Mouse (Mus musculus): ENCODE data around the gene Vill.

Vill gene

GRCm38 (mm10) chr9:119082039-119082438, 29.5 kb downstream of the Vill start:
- DNase-seq (ENCODE audit: low spot score): no peak

DNA sequence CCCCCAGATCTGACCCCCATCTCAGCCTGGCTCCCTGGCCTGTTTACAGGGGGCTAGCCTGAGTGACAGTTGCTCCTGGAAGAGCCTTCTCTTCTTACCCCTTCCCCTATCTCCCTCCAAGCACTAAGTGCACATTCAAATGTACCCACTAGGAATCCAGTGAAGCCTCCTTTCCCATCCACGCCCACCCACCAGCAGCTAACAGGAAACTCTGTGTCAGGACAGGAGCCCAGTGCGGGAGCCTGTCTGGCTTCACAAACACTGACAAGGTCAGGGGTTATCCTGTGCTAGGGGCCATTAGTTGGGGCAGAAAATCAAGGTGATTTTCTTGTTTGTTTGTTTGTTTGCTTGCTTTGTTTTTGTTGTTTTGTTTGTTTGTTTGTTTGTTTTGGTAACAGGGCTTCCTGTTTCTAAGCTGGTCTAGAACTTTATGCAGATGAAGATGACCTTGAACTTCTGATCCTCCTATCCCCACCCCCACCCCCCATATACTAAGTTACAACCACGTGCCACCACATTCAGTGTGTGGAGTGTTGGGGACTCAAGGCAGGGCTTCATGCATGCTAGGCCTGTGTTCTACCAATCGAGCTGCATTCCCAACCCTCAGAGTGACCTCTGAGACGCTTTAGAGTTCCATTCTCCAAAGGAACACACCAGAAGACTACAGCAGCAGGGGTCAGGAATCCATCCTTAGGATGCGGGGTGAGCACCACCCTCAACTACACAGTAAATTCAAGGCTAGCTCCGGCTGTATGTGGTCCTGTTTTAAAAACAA, 30.3 kb downstream of the Vill start:
- DNase-seq (ENCODE audit: low spot score): no peak

DNA sequence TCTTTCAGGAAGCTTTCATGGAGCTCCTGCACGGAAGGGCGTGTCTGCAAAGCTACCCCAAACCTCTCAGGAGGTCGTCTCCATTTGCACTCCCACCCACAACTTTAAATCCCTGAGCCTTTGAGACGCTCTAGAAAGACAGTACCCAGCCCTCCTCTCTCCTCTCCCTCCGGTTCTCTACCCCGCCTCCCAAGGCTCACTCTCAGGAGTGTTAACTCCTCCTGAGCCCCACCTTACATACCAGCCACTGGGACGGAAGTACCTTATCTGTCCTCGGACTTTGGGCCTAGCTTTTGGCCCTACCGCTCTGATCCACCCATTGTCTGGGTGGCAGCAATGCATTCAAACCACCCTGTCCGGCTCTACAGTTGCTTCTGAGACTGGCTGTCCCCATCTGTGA, 31.4 kb downstream of the Vill start:
- no peak for DNase-seq (ENCODE audit: low spot score)

DNA sequence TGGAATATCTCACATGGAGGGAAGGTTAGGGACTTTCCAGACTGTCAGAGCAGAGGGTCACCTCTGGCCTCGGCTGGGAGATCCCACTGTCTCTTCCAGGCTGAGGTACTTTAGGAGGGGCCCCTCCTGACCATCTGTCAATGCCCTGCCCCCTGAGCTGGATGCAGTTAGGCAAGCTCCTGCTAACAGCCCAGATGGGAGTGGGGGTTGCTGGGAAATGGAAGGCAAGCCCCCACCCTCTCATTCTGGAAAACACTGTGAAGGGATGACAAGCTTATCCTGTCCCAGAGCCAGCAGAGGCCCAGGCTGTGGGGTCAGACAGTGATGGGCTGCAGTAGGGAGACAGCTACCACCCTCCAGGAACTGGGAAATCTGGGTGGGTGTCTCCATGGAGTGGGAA, 33.9 kb downstream of the Vill start:
- no peak for DNase-seq (ENCODE audit: low spot score)

DNA sequence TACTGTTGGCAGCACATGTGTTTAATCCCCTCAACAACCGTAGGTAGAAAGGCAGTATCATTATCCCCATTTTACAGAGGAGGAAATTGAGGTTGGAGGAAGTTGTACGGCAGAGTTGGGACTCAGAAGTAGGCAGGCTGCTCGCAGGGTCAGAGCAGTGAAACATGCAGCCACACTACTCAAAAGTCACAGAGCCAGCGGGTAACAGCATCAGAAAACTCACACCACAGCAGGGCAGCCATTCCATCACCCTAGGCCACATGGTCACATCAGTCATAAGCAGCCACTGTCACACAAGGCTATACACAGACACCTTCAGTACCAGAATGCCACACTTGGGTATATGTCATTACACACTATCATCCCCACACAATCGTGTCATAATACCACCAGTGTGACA, 34.7 kb downstream of the Vill start:
- DNase-seq (ENCODE audit: low spot score): no peak

GRCm38 (mm10) chr9:119088148-119088801, 35.7 kb downstream of the Vill start:
- peak; percentile 88 for DNase-seq (ENCODE audit: low spot score)

DNA sequence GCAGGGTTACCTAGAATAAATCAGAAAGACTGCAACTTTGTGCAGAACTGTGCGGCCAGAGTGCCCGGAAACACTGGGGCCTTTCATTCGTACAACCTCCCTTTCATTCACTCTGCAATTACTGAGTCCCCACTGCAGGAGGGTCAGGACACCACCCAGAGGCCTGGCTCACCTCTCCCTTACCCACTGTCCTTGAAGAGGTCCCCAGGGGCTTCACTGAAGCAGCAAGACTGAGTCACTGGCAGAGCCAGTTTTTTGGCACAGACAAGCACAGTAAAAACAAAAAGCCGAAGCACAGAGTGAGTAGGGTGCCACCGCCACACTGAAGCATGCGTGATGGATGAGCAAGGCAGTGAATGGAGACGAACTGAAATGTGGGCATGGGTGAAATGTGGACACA, 36.9 kb downstream of the Vill start:
- DNase-seq (ENCODE audit: low spot score): peak; percentile 55

GRCm38 (mm10) chr9:119090462-119090861, 37.9 kb downstream of the Vill start:
- no peak for DNase-seq (ENCODE audit: low spot score)

- no peak for DNase-seq (ENCODE audit: low spot score)
Observed at GRCm38 (mm10) chr9:119091581-119092310, 39.2 kb downstream of the Vill start.

- no peak for DNase-seq (ENCODE audit: low spot score)
Observed at GRCm38 (mm10) chr9:119092473-119093418, 40.2 kb downstream of the Vill start.

DNA sequence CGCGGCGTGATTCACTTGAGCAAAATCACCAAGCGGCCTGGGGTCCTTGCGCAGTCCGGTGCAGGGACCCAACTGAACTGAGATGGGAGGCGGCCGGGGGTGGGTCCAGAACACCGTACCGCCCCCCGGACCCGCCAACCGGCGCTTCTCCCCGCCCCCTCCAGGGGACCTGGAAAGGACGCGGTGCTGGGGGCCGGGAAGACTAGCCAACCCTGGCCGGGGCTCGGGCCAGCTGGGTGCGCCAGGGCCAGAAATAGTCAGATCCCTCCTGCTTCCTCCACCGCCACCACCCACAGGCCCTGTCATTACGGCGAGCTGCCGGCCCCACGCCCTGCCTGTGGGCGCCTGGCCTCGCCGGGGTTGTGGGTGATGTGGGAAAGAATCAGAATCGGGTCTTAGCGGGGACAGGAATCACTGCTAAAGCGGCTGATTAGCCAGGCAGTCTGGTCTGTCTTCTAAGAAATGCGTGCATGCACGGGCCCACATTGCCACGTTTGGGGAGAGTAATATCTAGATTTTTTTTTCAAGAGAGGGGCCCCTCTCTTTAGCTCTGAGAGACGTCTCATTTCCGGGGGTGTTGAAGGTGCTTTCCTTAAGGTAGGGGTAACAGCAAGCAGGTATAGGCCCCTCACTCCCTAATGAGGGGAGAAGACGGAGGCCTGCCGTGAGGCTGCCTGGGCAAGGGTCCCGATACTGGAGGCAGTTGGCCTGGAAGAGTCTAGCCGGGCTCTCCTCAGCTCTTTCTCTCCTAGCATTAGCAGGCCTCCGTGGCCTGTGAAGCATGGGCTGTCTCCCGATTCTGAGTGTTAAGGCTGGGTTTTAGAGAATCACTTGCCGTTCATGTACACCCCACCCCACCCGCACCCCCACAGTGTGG, 41.1 kb downstream of the Vill start, which contains the start of gene Plcd1:
Gene Plcd1, minus strand, starts transcription at position 84 of the 877 bp plus-strand sequence.
- peak; percentile 84 for DNase-seq (ENCODE audit: low spot score)

GRCm38 (mm10) chr9:119094462-119095109, 42.0 kb downstream of the Vill start:
- no peak for DNase-seq (ENCODE audit: low spot score)

DNA sequence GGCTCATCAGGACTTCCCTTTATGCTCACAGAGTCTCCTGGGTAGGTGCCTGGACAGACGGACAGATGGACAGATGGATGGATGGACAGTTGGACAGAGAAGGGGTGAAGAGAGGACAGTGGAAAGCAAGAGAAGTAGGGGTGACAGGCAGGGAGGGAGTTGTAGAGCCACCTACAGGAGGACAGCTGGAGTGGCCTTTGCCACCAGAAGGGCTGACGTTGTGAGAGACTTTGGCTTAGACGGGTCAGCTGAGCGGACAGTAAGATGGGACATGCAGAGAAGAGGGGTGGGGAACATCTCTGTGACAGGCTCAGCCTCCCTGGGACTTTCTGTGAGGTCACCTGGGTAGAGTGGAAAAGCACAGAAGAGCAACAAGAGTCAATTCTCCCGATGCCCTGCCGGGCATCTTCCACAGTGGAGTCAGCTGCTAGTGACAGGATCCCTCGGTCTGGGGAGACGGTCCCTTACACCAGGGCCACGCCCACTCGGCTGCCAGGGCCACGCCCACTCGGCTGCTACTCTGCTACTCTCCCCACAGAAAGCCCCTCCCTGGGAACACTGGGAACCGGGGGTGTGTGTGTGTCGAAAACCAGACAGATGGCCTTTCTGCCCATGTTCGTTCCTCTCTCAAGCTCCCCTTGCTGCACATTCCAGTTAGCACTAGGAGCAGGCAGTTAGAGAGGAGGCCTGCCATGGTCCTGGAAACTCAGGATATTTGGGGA, 47.8 kb downstream of the Vill start:
- peak; percentile 66 for DNase-seq (ENCODE audit: low spot score)

DNA sequence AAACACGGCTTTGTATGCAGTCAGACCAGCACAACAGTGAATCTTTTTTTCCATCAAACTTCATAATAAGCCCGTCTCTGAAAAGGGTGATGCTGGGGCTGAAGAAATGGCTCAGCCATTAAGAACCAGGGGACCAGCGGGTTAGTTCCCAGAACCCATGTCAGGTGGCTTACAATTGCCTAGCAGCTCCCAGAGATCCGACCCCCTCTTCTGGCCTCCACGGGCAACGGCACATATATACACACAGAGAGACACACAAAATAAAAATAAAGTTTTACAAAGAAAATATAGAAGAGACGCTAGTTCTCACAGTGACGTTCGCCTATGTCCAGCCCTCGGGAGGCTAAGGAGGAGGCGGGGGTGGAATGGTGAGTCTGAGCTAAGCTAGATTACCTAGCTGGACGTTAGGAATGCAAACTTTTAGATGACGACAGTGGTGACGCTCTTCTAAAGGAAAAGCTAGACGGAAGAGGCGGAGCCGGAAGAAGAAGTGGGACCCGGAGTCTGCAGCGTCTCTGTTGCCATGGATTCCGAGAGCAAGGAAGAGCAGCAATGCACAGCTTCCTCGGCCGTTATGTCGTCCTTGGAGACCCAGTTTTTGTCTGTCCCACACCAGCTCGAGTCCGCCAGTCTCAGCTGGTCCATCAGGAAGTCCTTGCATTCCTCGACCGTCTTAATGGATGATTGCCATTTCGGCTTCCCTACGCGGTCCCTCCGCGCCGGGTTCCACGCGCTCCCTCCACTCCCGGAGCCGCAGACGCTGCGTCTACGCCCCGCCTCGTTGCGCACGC, 49.6 kb downstream of the Vill start, which contains the start of gene Dlec1:
Gene Dlec1, plus strand, starts transcription at position 487 of the 791 bp plus-strand sequence.
- peak; percentile 81 for DNase-seq (ENCODE audit: low spot score)

DNA sequence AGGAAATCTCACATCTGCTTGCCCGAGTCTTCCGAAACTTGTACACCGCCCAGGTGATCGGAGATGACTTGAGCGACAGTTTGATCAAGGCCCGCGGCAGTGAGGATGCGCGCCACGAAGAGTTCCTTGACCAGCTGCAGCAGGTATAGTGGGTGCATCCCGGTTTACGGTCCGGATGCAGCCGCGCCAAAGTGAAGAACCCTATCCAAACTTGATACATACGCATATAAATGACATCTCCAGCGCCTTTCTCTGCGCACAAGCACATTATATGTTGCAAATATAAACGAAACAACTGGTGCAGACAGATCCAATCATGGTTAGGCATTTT, 50.2 kb downstream of the Vill start:
- no peak for DNase-seq (ENCODE audit: low spot score)

- DNase-seq (ENCODE audit: low spot score): no peak
Observed at GRCm38 (mm10) chr9:119107566-119107965, 55.0 kb downstream of the Vill start.

- DNase-seq (ENCODE audit: low spot score): no peak
Observed at GRCm38 (mm10) chr9:119109685-119110353, 57.2 kb downstream of the Vill start.

DNA sequence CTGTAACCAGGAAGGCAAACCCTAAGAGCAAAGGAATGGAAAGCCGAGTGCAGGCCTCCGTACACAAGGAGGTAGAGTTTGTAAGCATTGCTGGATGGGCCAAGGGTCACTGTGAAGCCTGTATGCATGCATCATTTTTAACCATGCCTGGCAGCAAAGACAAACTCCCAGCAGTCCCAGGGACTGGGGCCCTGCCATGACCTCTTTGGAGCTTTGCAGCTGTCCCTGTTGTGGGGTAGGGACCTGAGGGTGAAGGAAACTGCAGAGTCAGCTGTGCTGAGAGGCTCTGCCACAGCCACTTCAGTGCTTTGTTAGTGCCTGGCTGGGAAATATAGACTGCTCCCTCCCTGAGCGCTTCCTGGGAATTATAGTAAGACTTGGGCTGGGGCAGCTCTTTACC, 58.1 kb downstream of the Vill start:
- no peak for DNase-seq (ENCODE audit: low spot score)
